Mouse (Mus musculus) E14TG2a.4 (cell line): ENCODE measurements around the gene Sv2b.

Experiments used
- CTCF ChIP-seq: conservative IDR thresholded peaks from 2 replicates; pipeline ENCODE4 v1.5.1; 2014; ENCODE audit warnings: low read length
- NANOG ChIP-seq: IDR thresholded peaks from 2 replicates; pipeline ENCODE4 v1.6.1; 2014; ENCODE audit warnings: borderline replicate concordance, low read length, mixed read lengths
- POU5F1 ChIP-seq: IDR thresholded peaks from 2 replicates; pipeline ENCODE4 v1.6.1; 2014; ENCODE audit warnings: low read length, borderline replicate concordance

DNA sequence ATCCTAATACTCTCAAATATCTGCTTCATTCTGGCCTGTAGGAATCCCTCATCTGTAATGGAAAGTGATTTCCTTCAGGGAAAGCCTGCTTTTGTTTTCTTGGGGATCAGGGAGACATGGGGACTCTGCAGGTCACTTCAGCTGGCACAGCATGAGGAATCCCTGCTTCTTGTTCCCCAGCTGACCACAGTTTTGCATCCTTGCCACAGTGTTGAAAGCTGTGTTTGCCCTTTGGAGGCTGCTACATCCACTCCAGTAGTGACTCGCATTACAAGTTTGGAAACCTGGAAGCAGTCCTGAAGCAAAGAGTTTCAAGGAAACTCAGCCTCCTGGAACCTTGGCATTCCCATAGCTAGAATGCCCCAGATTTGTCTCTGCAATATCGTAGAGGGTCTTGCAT lies 35.4 kb downstream of the Sv2b start:
- TF ChIP-seq CTCF (no peak), NANOG (no peak), POU5F1 (no peak)
